Mouse (Mus musculus) Patski (cell line): Measurements from ENCODE around the gene Gm12569. TPM values are rescaled to one million over a fixed set of nuclear protein-coding genes. Genes with fewer than 3 reads are reported as not detected.

Experiments
- ATAC-seq: fragments of 100-300 bp; one replicate; pipeline ENCODE4 v1.8.0; 2021
- CTCF ChIA-PET: fragments of 350-600 bp; sonication (Branson Sonifier 250); formaldehyde crosslinking; loops from one replicate; lab custom pipeline; 2022; ENCODE audit warnings: inconsistent platforms; lab: Charles Lee
- POLR2A ChIA-PET: fragments of 350-600 bp; sonication (Branson Sonifier 250); formaldehyde crosslinking; loops from one replicate; lab custom pipeline; 2022; ENCODE audit warnings: antibody characterized with exemption, inconsistent platforms; lab: Charles Lee
- DNase-seq: peaks from one replicate; pipeline ENCODE4 v3.0.0-alpha.2; 2011; ENCODE audit warnings: low read depth, low spot score
- H3K27me3 ChIP-seq: fragments of 371-371 bp; one replicate; pipeline ENCODE4 v1.5.1; 2021
- CTCF ChIP-seq: fragments of 100-300 bp; IDR thresholded peaks from one replicate; pipeline ENCODE4 v1.5.1; 2021
- in situ Hi-C: fragments of 300-500 bp; cut with MboI; formaldehyde crosslinking; loops from 3 replicates; pipeline ENCODE4 v1.11.1; 2018; ENCODE audit warnings: low pct_unique_long_range_greater_than_20kb, mixed read lengths
- polyA plus RNA-seq: library from polyadenylated mRNA; unstranded; gene quantifications from one replicate; pipeline ENCODE4 v1.2.3, GENCODE M21; 2021

Gm12569 gene
- polyA plus RNA-seq, result not detected

DNA sequence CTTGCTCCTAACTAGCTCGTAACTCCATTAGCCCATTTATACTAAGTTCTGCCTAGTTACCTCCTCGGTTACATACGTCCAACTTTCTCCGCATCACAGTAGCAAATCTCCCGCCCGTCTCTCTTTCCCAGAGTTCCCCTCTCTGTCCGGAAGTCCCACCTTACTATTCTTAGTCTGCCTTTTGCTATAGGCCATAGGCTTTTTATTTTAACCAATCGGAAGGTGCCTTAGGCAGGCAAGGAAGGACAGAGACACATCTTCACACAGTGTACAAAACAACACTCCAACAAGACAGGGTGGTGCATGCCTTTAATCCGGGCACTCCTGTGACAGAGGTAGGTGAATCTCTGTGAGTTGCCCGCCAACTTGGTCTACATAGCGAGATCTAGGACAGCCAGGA, at the start of gene Gm12569:
Gene Gm12569 (plus strand): TSS at position 166 of the 400 bp plus-strand sequence.
- no peak for TF ChIP-seq CTCF
- DNase-seq (no peak), ATAC-seq (no peak)
- CTCF ChIA-PET, result no interaction called here
- no peaks in the 10 kb centered on the region for H3K27me3 ChIP-seq
- in situ Hi-C loops, result no loop called here
- POLR2A ChIA-PET, result no interaction called here

DNA sequence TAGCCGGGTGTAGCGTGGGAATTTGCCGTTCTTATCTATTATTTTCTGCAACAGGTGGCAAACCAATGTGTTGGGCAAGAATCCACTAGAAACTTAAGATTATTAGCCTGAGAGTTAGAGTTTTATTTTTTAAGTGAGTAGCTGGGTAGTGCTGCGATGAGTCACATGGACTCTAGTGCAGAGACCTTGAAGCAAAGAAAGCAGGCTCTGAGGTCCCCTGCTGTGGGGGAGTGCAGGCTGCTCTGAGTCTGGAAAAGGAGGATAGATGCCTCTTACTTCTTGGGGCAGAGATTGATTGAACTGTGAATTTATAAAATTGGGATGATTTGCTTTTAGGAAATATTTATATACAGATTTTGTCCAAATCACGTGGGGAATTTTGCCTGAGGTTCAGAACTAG, 17.5 kb upstream of the Gm12569 start:
- in situ Hi-C loops, result no loop called here
- ChIA-PET POLR2A (no interaction called here), CTCF (no interaction called here)
- peak; percentile 60 for ATAC-seq
- no peaks in the 10 kb centered on the region for H3K27me3 ChIP-seq
- DNase-seq, result no peak
- no peak for TF ChIP-seq CTCF

DNA sequence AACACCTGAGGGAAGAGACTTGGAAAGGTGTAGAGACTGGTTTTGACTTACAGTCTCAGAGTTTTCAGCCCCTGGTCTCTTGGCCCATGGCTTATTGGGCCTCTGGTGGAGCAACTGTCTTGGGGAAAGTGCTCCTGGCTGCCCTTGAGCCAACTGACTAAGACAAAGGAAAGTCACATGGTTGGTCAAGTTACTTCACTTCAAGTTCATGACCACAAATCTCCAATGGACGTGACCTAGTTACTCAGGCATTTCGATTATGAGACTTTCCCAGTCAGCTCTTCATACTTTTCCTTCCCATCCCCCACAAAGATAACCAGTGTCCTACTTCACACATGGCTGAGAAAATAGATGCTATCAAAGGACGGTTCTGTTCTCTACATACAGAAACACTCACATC, 12.5 kb upstream of the Gm12569 start:
- DNase-seq (peak; percentile 42), ATAC-seq (peak; percentile 83)
- CTCF ChIA-PET, result interaction anchor here (0.9 kb wide), 1 partner anchor 17 kb away, joined by 3 read pairs; no protein-coding TSS in a partner anchor
- in situ Hi-C loops, result no loop called here
- POLR2A ChIA-PET, result no interaction called here
- no peak for TF ChIP-seq CTCF
- no peaks in the 10 kb centered on the region for H3K27me3 ChIP-seq

DNA sequence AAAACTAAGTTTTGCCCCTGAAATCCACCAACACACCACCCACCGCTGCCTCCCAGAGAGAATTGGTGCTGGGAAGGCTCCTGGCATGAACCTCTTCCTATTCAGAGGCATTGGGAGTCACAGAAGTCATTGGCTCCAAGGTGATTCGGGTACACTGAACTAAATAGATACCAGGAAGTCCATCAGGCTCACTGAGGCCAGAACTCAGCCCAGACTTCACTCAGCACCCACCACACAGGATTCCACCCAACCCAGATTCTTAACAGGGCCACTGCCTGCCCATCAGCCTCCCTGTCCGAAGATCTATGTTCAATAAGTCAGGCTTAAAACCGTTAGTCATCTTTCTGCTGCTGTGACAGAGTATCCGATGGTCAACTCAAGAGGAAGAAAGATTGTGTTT, 8.8 kb upstream of the Gm12569 start:
- TF ChIP-seq CTCF, result no peak
- ATAC-seq (no peak), DNase-seq (no peak)
- no peaks in the 10 kb centered on the region for H3K27me3 ChIP-seq
- in situ Hi-C loops, result no loop called here
- ChIA-PET CTCF (no interaction called here), POLR2A (no interaction called here)

DNA sequence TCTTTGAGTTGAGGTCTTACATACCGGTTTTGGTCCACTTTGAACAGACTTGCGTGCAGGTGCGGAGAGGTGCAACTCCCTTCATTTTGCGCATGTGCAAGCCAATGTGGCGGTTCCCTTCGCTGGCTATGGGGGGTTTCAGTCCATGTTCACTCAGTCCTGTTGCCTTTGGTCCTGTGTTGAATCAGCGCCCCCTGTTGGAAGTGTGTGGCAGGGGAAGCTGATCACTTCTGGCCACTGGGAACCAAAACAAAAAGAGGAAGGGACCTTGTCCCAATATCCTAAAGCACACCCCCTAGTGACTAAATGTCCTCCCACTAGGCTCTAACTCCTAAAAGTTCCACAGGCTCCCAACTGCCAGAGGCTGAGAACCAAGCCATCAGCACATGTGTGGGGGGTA, 6.3 kb upstream of the Gm12569 start:
- CTCF ChIA-PET, result interaction anchor here (1.3 kb wide), 1 partner anchor 9 kb away, joined by 6 read pairs; no protein-coding TSS in a partner anchor
- POLR2A ChIA-PET, result no interaction called here
- no peaks in the 10 kb centered on the region for H3K27me3 ChIP-seq
- DNase-seq (no peak), ATAC-seq (no peak)
- in situ Hi-C loops, result no loop called here
- TF ChIP-seq CTCF, result peak; percentile 57

DNA sequence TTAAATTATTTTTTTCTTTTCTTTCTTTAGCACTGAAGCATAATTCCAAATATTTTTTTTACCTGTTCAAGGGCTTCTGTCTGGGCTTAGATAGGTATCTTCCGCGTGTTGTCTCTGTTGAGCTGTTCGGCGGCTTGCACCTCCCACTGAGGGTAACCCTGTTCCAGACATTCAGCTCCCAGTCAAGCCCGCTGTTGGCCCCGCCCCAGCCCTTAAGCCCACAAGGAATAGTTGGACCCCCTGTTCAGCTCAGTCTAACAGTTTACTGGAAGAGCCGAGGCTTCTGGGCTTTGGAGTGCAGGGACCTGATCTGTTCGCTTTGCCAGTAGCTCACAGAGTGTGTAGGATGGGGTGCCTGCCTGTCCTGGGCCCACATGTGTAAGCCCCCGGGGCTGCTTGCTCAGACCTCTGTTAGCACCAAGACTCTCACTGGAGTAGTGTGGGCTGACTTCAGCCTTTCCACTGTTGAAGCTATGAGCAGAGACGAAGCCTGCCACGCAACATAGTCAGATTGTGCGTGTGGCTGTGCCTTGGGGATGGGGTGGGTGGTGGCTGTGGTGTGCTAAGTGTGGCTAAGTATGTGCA, 785 bp upstream of the Gm12569 start:
- no peak for ATAC-seq
- in situ Hi-C loops, result no loop called here
- no peak for DNase-seq
- TF ChIP-seq CTCF, result no peak
- CTCF ChIA-PET, result no interaction called here
- POLR2A ChIA-PET, result no interaction called here
- H3K27me3 ChIP-seq, result no peaks in the 10 kb centered on the region

DNA sequence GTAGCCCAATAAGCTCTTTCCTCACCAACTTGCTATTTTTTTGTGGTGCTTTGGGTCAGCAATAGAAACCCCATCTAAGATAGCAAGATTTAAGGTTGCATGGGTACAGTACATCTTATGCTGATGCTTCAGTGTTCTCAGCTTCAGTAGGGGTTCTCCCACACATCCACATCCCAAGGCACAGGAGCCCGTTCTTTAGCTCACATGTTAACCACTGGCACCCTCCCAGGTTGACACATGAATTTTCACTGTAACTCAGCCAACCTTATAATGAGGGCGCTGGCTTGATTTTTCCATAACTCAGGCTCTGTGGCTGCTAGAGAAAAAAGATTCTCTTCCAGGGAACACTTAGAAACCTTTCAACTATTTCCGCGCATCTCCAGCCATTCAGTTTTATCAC, 6.8 kb downstream of the Gm12569 start:
- no peaks in the 10 kb centered on the region for H3K27me3 ChIP-seq
- in situ Hi-C loops, result no loop called here
- ChIA-PET CTCF (no interaction called here), POLR2A (no interaction called here)
- TF ChIP-seq CTCF, result no peak
- DNase-seq, result no peak
- ATAC-seq, result no peak

DNA sequence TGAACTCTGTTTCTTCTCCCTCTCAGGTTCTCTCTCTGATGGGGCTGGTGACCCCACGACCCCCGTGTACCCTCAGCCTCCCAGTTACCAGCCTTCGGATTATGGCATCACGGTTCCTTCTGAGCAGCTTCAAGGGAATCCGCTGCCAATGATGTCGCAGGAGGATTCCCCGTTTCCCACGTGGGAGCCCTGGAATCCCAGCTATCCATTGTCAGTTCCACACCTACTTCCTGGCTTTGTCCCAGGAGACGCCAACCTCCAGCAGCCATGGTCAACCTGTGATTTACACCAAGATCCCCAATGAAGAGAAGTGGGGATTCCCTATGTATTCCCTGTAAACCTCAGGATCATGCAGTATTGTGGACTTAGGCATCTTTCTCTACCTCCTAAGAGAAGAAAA, 14.4 kb downstream of the Gm12569 start:
- DNase-seq (no peak), ATAC-seq (no peak)
- no peak for TF ChIP-seq CTCF
- POLR2A ChIA-PET, result no interaction called here
- CTCF ChIA-PET, result interaction anchor here (0.7 to 0.9 kb wide), 2 partner anchors 12 to 17 kb away, joined by 3 read pairs; no protein-coding TSS in a partner anchor
- in situ Hi-C loops, result no loop called here
- no peaks in the 10 kb centered on the region for H3K27me3 ChIP-seq

DNA sequence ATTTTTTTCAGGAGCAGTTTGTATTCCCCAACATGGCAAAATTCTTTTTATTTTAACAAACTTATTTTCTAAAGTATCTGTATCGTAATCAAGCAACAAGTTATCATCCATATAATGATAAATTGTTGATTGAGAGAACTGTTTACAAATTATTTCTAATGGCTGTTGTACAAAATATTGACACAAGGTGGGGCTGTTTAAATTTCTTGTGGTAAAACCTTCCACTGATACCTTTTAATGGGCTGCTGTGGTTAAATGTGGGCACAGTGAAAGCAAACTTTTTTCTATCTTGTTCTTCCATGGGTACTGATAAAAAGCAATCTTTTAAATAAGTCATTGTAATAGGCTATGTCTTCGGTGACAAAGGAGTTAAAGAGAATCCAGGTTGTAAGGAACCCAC, 22.6 kb downstream of the Gm12569 start:
- no peak for TF ChIP-seq CTCF
- ChIA-PET POLR2A (no interaction called here), CTCF (interaction anchor here (1.2 kb wide), 1 partner anchor 8 kb away, joined by 5 read pairs; no protein-coding TSS in a partner anchor)
- ATAC-seq, result no peak
- no peaks in the 10 kb centered on the region for H3K27me3 ChIP-seq
- in situ Hi-C loops, result no loop called here
- DNase-seq, result no peak

DNA sequence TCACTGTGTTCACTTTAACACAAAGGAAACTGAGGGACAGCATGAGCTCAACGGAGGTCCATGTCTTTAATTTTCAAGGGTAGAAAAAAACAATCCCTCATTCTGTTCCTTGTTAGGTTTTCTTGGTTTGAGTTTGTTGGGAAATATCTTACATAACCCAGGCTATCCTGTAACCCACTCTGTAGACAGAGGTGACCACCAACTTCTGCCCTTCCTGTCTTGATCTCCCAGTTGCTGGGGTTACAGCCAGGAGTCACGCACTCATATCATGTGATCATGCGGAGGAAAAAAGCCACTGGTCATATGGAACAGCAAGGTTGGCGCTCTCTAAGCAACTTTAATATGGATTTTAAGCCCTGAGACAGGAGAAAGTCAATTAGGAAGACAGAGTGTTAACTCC, 36.7 kb downstream of the Gm12569 start:
- DNase-seq, result no peak
- ATAC-seq, result no peak
- ChIA-PET POLR2A (no interaction called here), CTCF (no interaction called here)
- H3K27me3 ChIP-seq, result peaks cover 11% of the 10 kb centered on the region
- no peak for TF ChIP-seq CTCF
- in situ Hi-C loops, result loop anchor here (25.0 kb wide), 1 partner anchor 195 kb away; the partner anchor contains the start of gene Zfp354a

DNA sequence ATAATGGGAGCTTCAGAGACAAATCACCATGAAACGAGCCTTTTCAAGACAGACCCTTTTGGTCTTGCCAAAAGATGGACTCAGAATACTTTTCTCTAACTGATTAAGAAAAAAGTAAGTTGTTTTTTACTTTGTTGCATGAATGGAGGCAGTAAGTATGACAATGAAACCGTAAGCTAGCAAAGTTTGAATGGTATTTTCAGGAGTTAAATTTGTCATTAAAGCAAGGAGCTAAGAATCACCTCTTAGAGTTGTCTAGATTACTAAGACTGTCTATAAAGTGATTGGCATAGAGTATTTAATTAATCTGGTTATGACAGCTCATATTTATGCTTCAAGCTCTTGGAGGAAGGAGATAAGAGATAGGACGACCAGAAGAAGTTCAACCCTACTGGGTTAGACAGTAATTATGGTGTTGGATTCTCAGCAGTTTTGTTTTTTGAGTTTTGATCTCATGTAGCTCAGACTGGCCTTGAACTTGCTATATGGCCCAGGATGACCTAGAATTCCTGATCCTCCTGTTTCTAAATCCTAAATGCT, 41.5 kb downstream of the Gm12569 start, which contains the start of gene Clk4:
Gene Clk4 (plus strand): TSS at position 51 of the 540 bp plus-strand sequence.
- DNase-seq (no peak), ATAC-seq (no peak)
- peaks cover 3% of the 10 kb centered on the region for H3K27me3 ChIP-seq
- POLR2A ChIA-PET, result no interaction called here
- CTCF ChIA-PET, result no interaction called here
- TF ChIP-seq CTCF, result no peak
- in situ Hi-C loops, result loop anchor here (10.0 to 25.0 kb wide), 2 partner anchors 199 to 327 kb away; partner anchors contain the start of genes Zfp354a and Zfp354b
